Mouse (Mus musculus) ovary, postnatal 14 days (tissue): ENCODE data around the gene Slc25a17.

Experiments used
- DNase-seq: peaks from one replicate; pipeline ENCODE4 v3.0.0; 2022; ENCODE audit warnings: low spot score

The Slc25a17 gene

GRCm38 (mm10) chr15:81355146-81355761 lies 5.4 kb downstream of the Slc25a17 start:
- peak; percentile 25 for DNase-seq

DNA sequence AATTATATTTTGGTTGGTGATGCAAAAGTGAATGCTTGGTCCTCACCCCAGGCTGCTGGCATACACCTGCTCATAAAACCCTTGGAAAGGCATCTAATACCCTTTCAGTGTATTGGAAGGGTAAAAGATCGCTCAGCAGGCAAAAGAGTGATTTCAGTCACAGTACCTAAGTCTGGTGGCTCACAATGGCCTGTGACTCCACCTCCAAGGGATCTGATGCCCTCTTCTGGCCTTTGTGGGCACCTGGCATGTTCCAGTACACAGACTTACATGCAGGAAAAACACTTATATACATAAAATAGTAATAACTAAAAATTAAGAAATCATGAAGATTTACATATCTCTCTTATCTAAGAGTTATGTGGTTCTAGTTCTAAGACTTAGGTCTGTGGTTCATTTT lies 8.0 kb downstream of the Slc25a17 start:
- DNase-seq, result no peak

DNA sequence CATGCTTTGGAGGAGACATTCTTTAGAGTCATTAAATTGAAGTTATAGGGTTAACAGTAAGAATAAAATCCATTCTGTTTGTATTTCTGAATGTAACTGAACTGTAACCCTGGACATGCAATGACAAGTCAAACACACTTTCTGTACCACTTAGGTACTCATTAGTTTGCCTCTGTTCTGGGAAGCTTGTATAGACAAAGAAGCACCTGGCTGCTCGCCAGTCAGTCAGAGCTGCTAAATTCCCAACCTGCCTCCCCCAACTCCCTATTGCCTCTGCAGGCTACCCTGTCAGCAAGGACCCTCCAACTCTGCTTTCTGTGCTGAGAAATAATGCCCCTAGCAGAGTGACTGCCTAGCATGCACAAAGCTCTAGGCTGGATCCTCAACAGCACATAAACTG lies 10.2 kb downstream of the Slc25a17 start:
- no peak for DNase-seq

DNA sequence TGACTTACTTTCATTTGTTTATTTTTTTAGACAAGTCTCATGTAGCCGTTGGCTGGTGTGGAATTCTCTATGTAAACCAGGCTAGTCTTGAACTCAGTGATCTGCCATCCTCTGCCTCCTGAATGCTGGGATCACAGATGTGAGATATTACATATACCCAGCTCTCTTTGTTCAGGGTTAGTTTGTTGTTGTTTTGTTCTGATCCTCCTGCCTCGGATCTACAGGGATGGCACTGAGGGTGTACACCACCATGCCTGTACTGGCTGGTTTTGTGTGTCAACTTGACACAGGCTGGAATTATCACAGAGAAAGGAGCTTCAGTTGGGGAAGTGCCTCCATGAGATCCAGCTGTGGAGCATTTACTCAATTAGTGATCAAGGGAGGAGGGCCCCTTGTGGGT lies 12.2 kb downstream of the Slc25a17 start:
- DNase-seq, result no peak

DNA sequence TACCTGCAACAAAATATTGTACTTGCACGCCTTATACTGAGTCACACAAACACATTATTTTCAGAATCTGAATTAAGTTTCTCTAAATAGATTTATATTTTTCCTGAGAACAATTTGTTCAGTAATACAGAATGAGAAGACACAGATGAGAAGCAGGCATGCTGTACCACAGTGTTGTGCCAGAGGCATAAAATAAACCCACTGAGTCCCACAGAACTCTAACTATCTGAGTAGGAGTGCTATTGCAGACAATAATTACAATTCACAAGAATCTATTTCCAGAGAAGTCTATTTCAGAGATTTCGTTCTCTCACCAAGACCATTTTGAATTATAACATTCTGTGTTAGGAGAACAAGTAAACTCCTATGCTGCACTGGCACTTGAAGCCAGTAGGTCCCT lies 13.1 kb downstream of the Slc25a17 start:
- DNase-seq, result no peak

DNA sequence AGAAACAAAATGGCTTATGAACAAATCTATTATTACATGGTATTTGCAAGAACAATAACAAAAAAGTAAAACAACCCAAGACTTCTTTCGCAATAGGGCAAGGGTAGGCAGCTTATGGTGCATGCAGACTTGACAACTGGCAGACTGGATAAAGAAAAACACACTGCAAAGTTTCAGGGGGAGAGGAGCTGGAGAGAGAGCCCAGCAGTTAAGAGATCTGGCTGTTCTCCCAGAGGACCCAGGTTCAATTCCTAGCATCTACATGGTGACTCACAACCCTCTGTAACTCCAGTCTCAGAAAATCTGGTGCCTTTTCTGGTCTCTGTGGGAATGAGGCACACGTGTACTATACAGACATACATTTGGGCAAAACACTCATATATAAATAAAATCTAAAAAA lies 19.2 kb downstream of the Slc25a17 start:
- no peak for DNase-seq

- DNase-seq, result no peak
These were observed 21.5 kb downstream of the Slc25a17 start for GRCm38 (mm10) chr15:81339158-81339557.

- no peak for DNase-seq
These were observed 24.1 kb downstream of the Slc25a17 start for GRCm38 (mm10) chr15:81336466-81336865.

GRCm38 (mm10) chr15:81332517-81332916 lies 28.1 kb downstream of the Slc25a17 start:
- DNase-seq, result no peak

DNA sequence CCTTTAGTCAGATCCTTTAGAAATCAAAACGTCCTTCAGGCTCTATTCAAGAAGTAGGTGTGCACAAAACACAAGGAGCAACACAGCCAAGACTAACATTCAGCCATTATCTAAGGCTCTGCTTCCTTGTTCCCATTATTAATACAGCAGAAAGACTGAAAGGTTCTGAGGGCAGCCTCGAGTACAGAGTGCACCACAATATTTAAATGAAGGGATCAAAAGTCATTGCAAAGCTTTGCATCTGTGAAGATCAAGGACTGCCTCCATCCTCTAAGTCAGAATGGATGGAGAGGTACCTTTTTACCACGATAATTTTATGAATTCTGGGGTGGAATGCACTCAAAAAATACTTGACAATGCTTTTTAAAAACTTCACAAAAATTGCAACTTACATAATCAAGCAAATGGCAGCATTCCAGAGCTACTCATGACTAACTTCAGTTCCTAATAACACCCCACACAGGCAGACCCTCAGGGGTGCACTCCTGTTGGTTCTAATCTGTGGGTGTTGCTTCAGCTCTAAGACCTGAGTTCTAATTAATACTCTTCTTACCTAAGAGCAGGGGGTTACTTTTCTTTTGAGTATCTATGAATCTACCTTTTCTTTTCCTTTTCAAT lies 29.7 kb downstream of the Slc25a17 start:
- no peak for DNase-seq

GRCm38 (mm10) chr15:81329721-81330369 lies 30.8 kb downstream of the Slc25a17 start:
- no peak for DNase-seq

DNA sequence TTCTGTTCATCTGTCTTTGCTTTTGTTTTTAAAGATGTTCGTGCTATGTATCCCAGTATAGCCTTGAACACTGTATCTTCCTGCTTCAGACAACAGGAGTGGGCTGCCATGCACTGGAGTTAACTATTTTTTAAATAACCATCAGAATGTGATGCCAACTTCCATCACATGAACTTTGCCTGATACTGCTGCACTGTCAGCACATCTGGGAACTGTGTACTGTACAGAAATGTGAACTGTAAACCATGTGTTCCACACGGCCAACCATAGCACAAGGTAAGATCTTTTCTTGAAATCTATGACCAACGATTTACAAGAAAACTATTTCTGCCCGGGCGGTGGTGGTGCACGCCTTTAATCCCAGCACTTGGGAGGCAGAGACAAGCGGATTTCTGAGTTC lies 33.1 kb downstream of the Slc25a17 start:
- DNase-seq, result no peak

DNA sequence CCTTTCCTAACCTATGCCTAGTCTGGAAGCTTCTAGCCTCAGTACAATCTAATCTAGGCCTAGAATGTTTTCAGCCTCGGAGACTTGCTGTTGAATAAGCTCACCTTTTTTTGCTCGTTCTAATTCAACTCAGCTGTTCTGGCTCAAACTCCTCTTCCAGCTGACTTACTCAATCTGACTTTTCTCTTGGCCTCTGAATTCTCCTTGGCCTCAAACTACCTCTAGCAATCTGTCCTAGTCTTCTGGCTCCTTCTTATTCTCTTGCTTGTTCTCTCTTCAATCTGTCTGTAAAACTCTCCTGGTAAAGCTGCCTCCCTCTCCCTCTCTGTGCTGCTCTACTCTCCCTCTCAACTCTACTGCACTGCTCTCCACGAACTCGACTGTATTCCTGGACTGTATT lies 35.6 kb downstream of the Slc25a17 start:
- no peak for DNase-seq

DNA sequence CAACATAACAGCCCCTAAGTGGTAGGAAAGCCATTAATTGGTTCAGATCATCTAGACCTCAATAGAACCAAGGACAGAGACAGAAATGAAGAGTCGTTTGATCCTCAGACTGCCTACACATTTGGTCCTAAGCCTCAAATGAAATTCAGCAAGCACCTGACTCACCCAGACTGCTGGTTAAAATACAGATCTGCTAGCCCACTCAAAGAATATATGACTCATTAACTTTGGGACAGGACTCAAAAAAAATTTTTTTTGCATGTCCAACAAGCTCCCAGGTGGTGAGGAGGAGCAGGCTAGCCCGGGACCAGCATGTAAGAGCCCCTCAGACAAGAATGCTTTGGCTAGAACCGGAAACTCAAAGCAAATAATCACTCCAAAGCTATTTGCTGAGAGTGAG lies 40.5 kb downstream of the Slc25a17 start:
- DNase-seq, result no peak

DNA sequence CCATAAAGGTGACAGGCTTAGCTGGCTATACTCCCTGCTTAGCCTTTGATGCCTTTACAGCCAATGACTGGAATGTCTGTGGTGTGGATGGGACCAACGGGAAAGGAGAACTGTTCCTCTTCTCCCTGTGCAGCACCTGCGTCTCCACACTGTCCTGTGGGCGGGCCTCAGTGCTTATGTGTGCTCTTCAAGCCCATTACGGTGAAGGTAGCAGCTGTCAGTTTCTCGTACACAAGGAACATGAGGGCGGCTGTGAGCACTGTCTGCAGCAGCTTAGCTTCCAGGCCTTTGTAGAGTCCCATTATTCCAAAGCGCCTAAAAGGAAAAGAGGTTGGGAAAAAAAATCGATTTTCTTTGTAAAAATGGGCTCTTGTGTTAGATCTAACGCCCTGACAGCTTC lies 41.1 kb downstream of the Slc25a17 start:
- DNase-seq, result no peak

- no peak for DNase-seq
These were observed 46.7 kb downstream of the Slc25a17 start for GRCm38 (mm10) chr15:81313928-81314327.

GRCm38 (mm10) chr15:81311026-81311425 lies 49.6 kb downstream of the Slc25a17 start:
- DNase-seq, result no peak

GRCm38 (mm10) chr15:81310353-81310752 lies 50.3 kb downstream of the Slc25a17 start:
- DNase-seq, result no peak

GRCm38 (mm10) chr15:81308038-81308437 lies 52.6 kb downstream of the Slc25a17 start:
- no peak for DNase-seq

GRCm38 (mm10) chr15:81306501-81306900 lies 54.1 kb downstream of the Slc25a17 start:
- DNase-seq, result no peak

DNA sequence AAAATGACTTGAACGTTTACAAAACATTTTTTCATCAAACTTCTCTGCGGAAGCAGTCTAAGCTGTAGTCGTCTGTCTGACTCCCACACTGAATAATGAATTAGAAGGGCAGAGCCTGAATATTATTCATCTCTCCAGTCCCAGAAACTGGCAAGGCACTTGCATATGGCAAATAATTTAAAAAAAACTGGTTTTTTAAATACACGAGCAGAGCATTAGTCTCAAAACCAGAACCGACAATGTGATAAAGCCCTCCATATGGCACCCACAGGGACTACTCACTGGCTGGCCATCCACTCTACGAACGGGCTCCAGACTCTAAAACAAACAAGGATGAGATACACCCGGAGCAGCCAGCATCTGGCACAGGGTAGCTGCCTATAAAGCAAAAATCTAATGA lies 55.6 kb downstream of the Slc25a17 start:
- no peak for DNase-seq

GRCm38 (mm10) chr15:81304006-81304405 lies 56.6 kb downstream of the Slc25a17 start:
- DNase-seq, result no peak

DNA sequence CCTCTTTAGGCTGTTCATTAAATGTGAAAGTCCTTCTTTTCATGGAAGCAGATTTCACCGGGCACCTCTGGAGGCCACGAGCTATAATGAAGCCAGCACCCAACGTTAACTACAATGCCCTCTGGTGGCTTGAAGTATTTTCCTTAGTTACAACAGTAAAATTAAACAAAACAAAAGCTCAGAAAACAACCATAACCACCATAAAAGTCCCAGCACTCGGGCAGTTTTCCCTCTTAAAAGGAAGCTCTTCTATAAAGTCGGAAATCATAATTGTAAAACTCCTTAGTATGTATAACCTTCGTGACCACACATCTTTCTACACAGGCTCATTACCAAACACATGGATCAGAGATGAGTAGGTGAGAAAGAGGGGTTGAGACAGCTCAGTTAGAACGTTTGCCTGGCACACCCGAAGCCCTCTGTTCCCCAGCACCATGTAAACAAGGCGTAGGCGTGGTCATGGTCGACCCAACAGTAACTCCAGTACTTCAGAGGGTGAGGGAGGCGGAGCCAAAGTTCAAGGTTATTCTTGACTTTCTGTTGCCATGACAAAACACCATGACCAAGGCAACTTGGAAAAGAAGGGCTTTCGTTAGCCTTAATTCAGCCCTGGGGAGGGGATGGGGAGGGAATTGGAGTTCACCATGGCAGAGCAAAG lies 58.3 kb downstream of the Slc25a17 start:
- peak; percentile 22 for DNase-seq
